Mouse (Mus musculus) stomach, postnatal 0 days (tissue): ENCODE measurements at regions not wholly inside any gene's neighbourhood (a gene's known extent, or its start where the extent isn't known, plus 50 kb on each side); places are given as distances from the start of the nearest gene placed in this dataset.

ENCODE experiments used
- CTCF ChIP-seq: IDR thresholded peaks from 2 replicates; pipeline ENCODE4 v1.5.1; 2016; ENCODE audit warnings: antibody characterized with exemption, low read depth, mild to moderate bottlenecking, moderate library complexity
- EP300 ChIP-seq: optimal IDR thresholded peaks from 2 replicates; pipeline ENCODE3; 2016; ENCODE audit warnings: antibody characterized with exemption

- TF ChIP-seq EP300 (no peak), CTCF (no peak)
Observed at GRCm38 (mm10) chr11:55957355-55957754, 83.5 kb downstream of the Nmur2 start.
